Mouse (Mus musculus) kidney, postnatal 0 days (tissue): ENCODE results near the gene Slc6a20b. TPM values are rescaled to one million over a fixed set of nuclear protein-coding genes. Genes with fewer than 3 reads are reported as not detected.

Source experiments
- ATAC-seq: fragments of 200-750 bp; cut with Nextera tagmentation; replicated peaks from 2 replicates; pipeline ENCODE4 v1.8.0; 2017; ENCODE audit warnings: low read depth, moderate number of reproducible peaks, moderate TSS enrichment, moderate library complexity; ENCODE audit not compliant: low FRiP score
- DNase-seq: peaks from one replicate; pipeline ENCODE4 v3.0.0-alpha.2; 2016; ENCODE audit warnings: low spot score
- H3K27ac ChIP-seq: fragments of 300-500 bp; sonication (generic); 2 replicates; pipeline ENCODE4 v1.5.1; 2014; ENCODE audit warnings: mild to moderate bottlenecking
- H3K27me3 ChIP-seq: fragments of 300-500 bp; sonication (generic); 2 replicates; pipeline ENCODE4 v1.6.1; 2014; ENCODE audit warnings: low read length, mixed read lengths; ENCODE audit not compliant: insufficient read depth
- H3K36me3 ChIP-seq: fragments of 300-500 bp; sonication (generic); 2 replicates; pipeline ENCODE4 v1.6.1; 2014; ENCODE audit warnings: low read length, mixed read lengths; ENCODE audit not compliant: insufficient read depth
- H3K4me1 ChIP-seq: fragments of 300-500 bp; sonication (generic); replicated peaks from 2 replicates; pipeline ENCODE4 v1.6.1; 2014; ENCODE audit warnings: antibody characterized with exemption, low read length, mixed read lengths; ENCODE audit not compliant: insufficient read depth
- H3K4me2 ChIP-seq: fragments of 300-500 bp; sonication (generic); 2 replicates; pipeline ENCODE4 v1.6.1; 2014; ENCODE audit warnings: mild to moderate bottlenecking, low read length, moderate library complexity, mixed read lengths
- H3K4me3 ChIP-seq: fragments of 300-500 bp; sonication (generic); replicated peaks from 2 replicates; pipeline ENCODE4 v1.5.1; 2014; ENCODE audit warnings: low read depth, low read length
- H3K9ac ChIP-seq: fragments of 300-500 bp; sonication (generic); 2 replicates; pipeline ENCODE4 v1.6.1; 2014; ENCODE audit warnings: low read depth, low read length
- H3K9me3 ChIP-seq: fragments of 300-500 bp; sonication (generic); replicated peaks from 2 replicates; pipeline ENCODE4 v1.6.1; 2016; ENCODE audit warnings: low read length, inconsistent platforms, mixed read lengths
- CTCF ChIP-seq: IDR thresholded peaks from 2 replicates; pipeline ENCODE4 v1.5.1; 2016; ENCODE audit warnings: antibody characterized with exemption, low read depth, mild to moderate bottlenecking, moderate library complexity
- WGBS: fragments of 180-500 bp; shearing (Covaris S2); extraction: QIAGEN DNeasy Blood & Tissue Kit; methylation state at CpG from one replicate; pipeline ENCODE4 v1.1.7; 2014; 5-methylcytosine and 5-hydroxymethylcytosine counted together
- polyA plus RNA-seq: library from polyadenylated mRNA; unstranded; fragments of >200 nt; fragmentation: Nextera tagmentation; extraction: Ambion mirVana; gene quantifications from 2 replicates; pipeline ENCODE4 v1.2.1, GENCODE M21; 2015

Gene Slc6a20b
- polyA plus RNA-seq, 1 experiment from 2014 or later = 9.5 TPM

DNA sequence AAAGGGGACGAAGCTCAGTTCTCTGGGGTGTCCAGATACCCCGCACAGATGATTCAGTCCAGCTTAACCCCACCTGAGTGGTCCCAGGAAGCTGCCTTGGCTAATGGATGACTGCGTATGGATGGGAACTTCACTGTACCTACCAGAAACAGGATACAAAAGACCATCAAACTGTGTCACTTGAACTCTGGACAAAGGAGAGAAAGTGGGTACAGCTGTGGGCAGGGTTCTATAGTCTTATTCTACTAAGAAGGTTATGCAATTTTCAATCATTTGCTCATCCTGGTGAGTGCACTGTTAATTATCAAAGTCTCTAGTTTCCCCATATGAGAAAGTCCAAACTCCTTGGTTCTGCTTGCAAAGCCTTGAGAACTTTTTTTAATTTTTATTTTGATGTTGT lies 628 bp upstream of the Slc6a20b start:
- no peak overlapping the region for H3K9ac ChIP-seq
- WGBS = 87% methylated on average over 3 of the region's 3 CpGs
- no peaks in the 10 kb centered on the region for H3K36me3 ChIP-seq
- H3K4me3 ChIP-seq = no peak overlapping the region
- ATAC-seq (no peak), DNase-seq (no peak)
- TF ChIP-seq CTCF = no peak
- no peaks in the 10 kb centered on the region for H3K27me3 ChIP-seq
- no peak overlapping the region for H3K27ac ChIP-seq
- H3K4me2 ChIP-seq = no peak overlapping the region
- H3K9me3 ChIP-seq = no peaks in the 10 kb centered on the region
- H3K4me1 ChIP-seq = no peaks in the 10 kb centered on the region

DNA sequence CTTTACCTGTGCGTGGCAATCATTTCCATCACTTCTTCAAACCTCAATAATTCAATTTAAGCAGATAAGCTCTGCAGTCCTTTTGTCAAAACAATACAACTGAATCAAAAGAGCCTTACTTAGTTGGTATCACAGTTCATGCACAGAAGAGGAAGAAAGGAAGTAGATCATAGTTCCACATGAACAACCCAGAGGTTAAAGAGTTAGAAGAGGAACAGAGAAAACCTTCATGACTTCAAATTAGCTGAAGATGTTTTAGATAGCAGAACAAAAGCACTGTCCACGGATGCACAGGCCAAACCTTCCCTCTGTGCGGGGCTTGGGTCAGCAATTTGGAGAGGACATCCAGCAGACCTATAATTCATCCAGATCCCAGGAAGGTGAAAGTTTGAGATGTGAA lies 699 bp downstream of the Slc6a20b start:
- H3K9me3 ChIP-seq = no peaks in the 10 kb centered on the region
- no peaks in the 10 kb centered on the region for H3K36me3 ChIP-seq
- H3K4me1 ChIP-seq = no peaks in the 10 kb centered on the region
- ATAC-seq (no peak), DNase-seq (no peak)
- 66% methylated on average over 3 of the region's 3 CpGs for WGBS
- H3K27me3 ChIP-seq = no peaks in the 10 kb centered on the region
- H3K4me2 ChIP-seq = 0 out of 2 replicates have a peak overlapping the region, but pooled peaks have one; percentile 16
- H3K9ac ChIP-seq = no peak overlapping the region
- H3K27ac ChIP-seq = no peak overlapping the region
- no peak for TF ChIP-seq CTCF
- no peak overlapping the region for H3K4me3 ChIP-seq

DNA sequence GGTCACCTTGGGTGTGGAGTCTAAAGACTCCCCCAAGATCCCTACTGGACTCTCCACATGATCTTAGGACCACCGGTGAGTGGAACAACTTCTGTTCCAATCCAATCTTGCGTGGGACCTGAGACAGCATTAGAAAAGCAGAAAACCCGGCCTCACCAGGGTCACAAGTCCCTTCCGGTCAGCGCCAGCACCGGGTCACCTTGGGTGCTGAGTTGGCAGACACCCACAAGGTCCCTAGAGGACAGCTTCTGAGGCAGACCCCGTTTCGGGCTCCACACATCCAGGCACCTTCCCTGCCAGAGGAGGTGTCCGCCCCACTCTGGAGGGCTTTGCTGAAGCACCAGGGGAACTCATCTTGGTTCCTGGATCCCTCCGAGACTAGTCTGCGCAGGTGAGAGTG lies 6.5 kb downstream of the Slc6a20b start:
- no peaks in the 10 kb centered on the region for H3K36me3 ChIP-seq
- H3K27ac ChIP-seq = no peak overlapping the region
- no peak for TF ChIP-seq CTCF
- H3K9ac ChIP-seq = no peak overlapping the region
- DNase-seq (no peak), ATAC-seq (no peak)
- H3K9me3 ChIP-seq = no peaks in the 10 kb centered on the region
- H3K4me2 ChIP-seq = no peak overlapping the region
- no peaks in the 10 kb centered on the region for H3K27me3 ChIP-seq
- H3K4me1 ChIP-seq = no peaks in the 10 kb centered on the region
- H3K4me3 ChIP-seq = no peak overlapping the region
- WGBS = 90% methylated on average over 11 of the region's 11 CpGs

DNA sequence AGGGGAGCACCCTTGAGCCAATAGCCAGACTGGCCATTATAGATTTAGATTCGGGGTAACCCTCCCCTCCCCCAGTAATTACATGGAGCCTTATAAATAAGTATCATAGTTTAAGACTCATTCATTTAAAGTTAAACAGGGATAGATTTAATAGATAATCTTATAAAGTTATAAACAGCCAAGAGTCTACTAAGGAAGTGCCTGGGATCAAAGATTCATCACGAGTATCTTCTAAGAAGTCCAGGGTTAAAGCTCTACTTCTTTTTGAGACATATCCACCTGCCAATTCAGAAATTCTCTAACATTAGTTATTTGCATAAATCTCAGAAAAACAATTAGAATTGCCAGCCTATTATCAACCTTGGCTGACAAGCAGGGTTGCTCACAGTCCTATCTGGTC lies 7.6 kb downstream of the Slc6a20b start:
- Histone ChIP-seq H3K27me3 (no peaks in the 10 kb centered on the region), H3K36me3 (no peaks in the 10 kb centered on the region), H3K27ac (no peak overlapping the region), H3K4me2 (no peak overlapping the region), H3K4me1 (no peaks in the 10 kb centered on the region), H3K4me3 (no peak overlapping the region), H3K9me3 (no peaks in the 10 kb centered on the region), H3K9ac (no peak overlapping the region)
- TF ChIP-seq CTCF = no peak
- 77% methylated on average over 2 of the region's 2 CpGs for WGBS
- DNase-seq (no peak), ATAC-seq (no peak)

DNA sequence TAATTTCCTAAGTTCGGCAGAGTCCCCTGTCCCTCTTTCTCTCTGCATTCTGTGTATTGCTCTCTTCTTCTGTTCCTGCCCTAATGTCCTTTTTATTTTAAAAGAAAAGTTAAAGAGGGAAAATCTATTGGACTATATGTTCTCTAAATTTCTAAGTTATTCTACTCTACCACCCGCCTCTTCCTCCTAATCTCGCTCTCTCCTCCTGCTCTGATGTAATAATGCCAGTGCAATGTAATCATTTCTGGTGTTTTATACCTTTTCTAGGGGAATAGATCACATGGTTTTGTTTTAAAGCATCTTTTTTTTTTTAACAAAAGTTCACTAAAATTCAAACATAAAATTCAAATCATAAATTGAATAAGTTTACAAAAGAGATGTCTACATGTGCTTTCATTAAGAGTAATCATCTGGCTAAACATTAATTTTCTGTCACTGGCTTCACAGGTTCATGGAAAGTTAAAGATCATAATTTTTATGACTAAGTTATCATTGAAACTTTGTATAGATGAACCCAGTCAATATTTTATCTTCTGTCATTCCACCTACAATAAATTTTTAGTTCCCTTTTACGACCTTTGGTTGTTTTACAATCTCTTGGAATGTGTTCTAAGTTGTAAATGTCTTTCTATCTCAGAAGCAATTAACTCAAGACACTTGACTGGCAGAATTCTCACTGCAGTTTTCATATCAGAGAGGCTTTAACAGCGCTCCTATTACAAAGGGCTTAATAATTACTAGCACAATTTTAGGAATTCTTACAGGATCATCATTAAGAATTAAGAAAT lies 11.9 kb downstream of the Slc6a20b start:
- DNase-seq (no peak), ATAC-seq (no peak)
- WGBS = 73% methylated on average over 5 of the region's 5 CpGs
- TF ChIP-seq CTCF = no peak
- H3K27ac ChIP-seq = no peak overlapping the region
- no peak overlapping the region for H3K4me2 ChIP-seq
- no peak overlapping the region for H3K9ac ChIP-seq
- no peaks in the 10 kb centered on the region for H3K9me3 ChIP-seq
- H3K4me3 ChIP-seq = no peak overlapping the region
- H3K36me3 ChIP-seq = no peaks in the 10 kb centered on the region
- H3K4me1 ChIP-seq = no peaks in the 10 kb centered on the region
- H3K27me3 ChIP-seq = no peaks in the 10 kb centered on the region

DNA sequence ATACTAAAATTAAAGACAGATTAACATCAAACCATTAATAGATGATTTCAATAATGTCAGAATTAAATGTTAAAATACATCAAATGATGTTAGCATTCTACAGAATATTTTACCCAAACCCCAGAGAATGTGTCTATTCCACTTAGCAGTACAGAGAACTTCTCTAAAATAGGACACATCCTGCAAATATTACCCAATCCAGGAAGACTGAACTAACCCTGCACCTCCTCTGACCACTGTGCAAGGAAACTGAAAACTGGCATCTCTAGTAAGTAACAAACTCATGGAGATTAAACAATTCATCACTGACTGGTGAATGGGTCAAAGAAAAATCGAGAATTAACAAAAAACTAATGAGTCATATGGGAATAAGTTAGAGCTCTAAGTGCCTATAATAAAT lies 30.8 kb downstream of the Slc6a20b start:
- no peaks in the 10 kb centered on the region for H3K9me3 ChIP-seq
- no peak overlapping the region for H3K27ac ChIP-seq
- no peak overlapping the region for H3K4me3 ChIP-seq
- 78% methylated on average over 1 of the region's 1 CpGs for WGBS
- H3K9ac ChIP-seq = no peak overlapping the region
- DNase-seq (no peak), ATAC-seq (no peak)
- no peak for TF ChIP-seq CTCF
- no peaks in the 10 kb centered on the region for H3K36me3 ChIP-seq
- H3K27me3 ChIP-seq = no peaks in the 10 kb centered on the region
- no peak overlapping the region for H3K4me2 ChIP-seq
- no peaks in the 10 kb centered on the region for H3K4me1 ChIP-seq

DNA sequence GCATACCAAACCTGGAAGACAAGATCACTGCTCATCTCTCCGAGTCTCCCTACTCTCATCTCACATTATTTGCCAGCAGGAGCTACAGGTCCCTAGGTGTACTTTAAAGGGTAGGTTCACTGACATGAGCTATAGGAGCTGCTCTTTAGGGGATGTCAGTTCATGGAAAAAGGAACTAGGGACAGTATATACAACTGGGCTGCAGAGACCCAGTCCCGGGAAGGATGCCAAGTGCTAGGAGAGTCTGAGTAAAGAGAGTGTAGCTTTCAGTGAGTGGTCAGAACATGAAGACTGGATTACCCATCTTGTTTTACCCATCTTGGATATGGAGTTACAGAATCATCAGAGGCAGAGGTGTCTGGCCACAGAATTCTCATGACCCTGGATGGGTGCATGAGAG lies 35.0 kb downstream of the Slc6a20b start:
- Histone ChIP-seq H3K4me3 (no peak overlapping the region), H3K9me3 (no peaks in the 10 kb centered on the region), H3K27me3 (no peaks in the 10 kb centered on the region), H3K4me1 (no peaks in the 10 kb centered on the region), H3K27ac (no peak overlapping the region), H3K36me3 (no peaks in the 10 kb centered on the region), H3K9ac (no peak overlapping the region), H3K4me2 (no peak overlapping the region)
- no peak for DNase-seq
- no peak for TF ChIP-seq CTCF
- 92% methylated on average over 2 of the region's 2 CpGs for WGBS
- ATAC-seq = no peak
